Mouse (Mus musculus) heart, embryonic 12.5 days (tissue): Measurements from ENCODE around the gene Uts2b. TPM values are rescaled to one million over a fixed set of nuclear protein-coding genes. Genes with fewer than 3 reads are reported as not detected.

ENCODE experiments used
- ATAC-seq: fragments of 200-750 bp; cut with Nextera tagmentation; 2 replicates; pipeline ENCODE4 v1.8.0; 2017; ENCODE audit warnings: moderate TSS enrichment, moderate library complexity; ENCODE audit not compliant: insufficient number of reproducible peaks, low FRiP score
- H3K27ac ChIP-seq: fragments of 300-500 bp; sonication (generic); 2 replicates; pipeline ENCODE4 v1.5.1; 2016; ENCODE audit warnings: mild to moderate bottlenecking, moderate library complexity; ENCODE audit not compliant: poor library complexity, severe bottlenecking
- H3K27me3 ChIP-seq: fragments of 300-500 bp; sonication (generic); replicated peaks from 2 replicates; pipeline ENCODE4 v1.6.1; 2016; ENCODE audit warnings: mild to moderate bottlenecking, moderate library complexity
- H3K36me3 ChIP-seq: fragments of 300-500 bp; sonication (generic); 2 replicates; pipeline ENCODE4 v1.6.1; 2016; ENCODE audit warnings: mild to moderate bottlenecking, moderate library complexity
- H3K4me1 ChIP-seq: fragments of 300-500 bp; sonication (generic); replicated peaks from 2 replicates; pipeline ENCODE4 v1.6.1; 2016; ENCODE audit warnings: mild to moderate bottlenecking
- H3K4me2 ChIP-seq: fragments of 300-500 bp; sonication (generic); 2 replicates; pipeline ENCODE4 v1.6.1; 2016; ENCODE audit warnings: mild to moderate bottlenecking, moderate library complexity
- H3K4me3 ChIP-seq: fragments of 300-500 bp; sonication (generic); 2 replicates; pipeline ENCODE4 v1.5.1; 2016; ENCODE audit warnings: mild to moderate bottlenecking
- H3K9ac ChIP-seq: fragments of 300-500 bp; sonication (generic); 2 replicates; pipeline ENCODE4 v1.6.1; 2016; ENCODE audit warnings: mild to moderate bottlenecking, moderate library complexity
- H3K9me3 ChIP-seq: fragments of 300-500 bp; sonication (generic); replicated peaks from 2 replicates; pipeline ENCODE4 v1.6.1; 2016; ENCODE audit warnings: mild to moderate bottlenecking, moderate library complexity
- WGBS: fragments of 180-500 bp; shearing (Covaris S2); methylation state at CpG from one replicate; pipeline ENCODE4 v1.1.7; 2016; 5-methylcytosine and 5-hydroxymethylcytosine counted together
- polyA plus RNA-seq: library from polyadenylated mRNA; unstranded; fragments of >200 nt; fragmentation: Nextera tagmentation; extraction: Ambion mirVana; gene quantifications from 2 replicates; pipeline ENCODE4 v1.2.1, GENCODE M21; 2016

The Uts2b gene
- polyA plus RNA-seq, result 5.5 and 6.4 TPM in 2 replicates

GRCm38 (mm10) chr16:27370191-27370590, at the start of gene Uts2b:
Gene Uts2b, minus strand, starts transcription at chr16:27370239.
- H3K4me3 ChIP-seq, result no peak within 1 kb of the TSS
- no peaks in the 10 kb centered on the region for H3K36me3 ChIP-seq
- H3K27me3 ChIP-seq, result no peaks in the 10 kb centered on the region
- 66% methylated on average over 8 of the region's 8 CpGs for WGBS
- no peak within 1 kb of the TSS for H3K9ac ChIP-seq
- H3K4me2 ChIP-seq, result no peak within 1 kb of the TSS
- no peak within 1 kb of the TSS for H3K27ac ChIP-seq
- H3K4me1 ChIP-seq, result no peaks in the 10 kb centered on the region
- no peak for ATAC-seq
- no peaks in the 10 kb centered on the region for H3K9me3 ChIP-seq

- ATAC-seq, result no peak
- H3K4me2 ChIP-seq, result no peak overlapping the region
- H3K36me3 ChIP-seq, result peaks cover 67% of the 10 kb centered on the region
- no peak overlapping the region for H3K4me3 ChIP-seq
- no peaks in the 10 kb centered on the region for H3K27me3 ChIP-seq
- peaks cover 10% of the 10 kb centered on the region; the same call in 1 of the 2 replicates for H3K9me3 ChIP-seq
- H3K4me1 ChIP-seq, result no peaks in the 10 kb centered on the region
- no peak overlapping the region for H3K9ac ChIP-seq
- WGBS, result 79% methylated on average over 3 of the region's 3 CpGs
- no peak overlapping the region for H3K27ac ChIP-seq
These were observed 47.6 kb upstream of the Uts2b start for GRCm38 (mm10) chr16:27417632-27418031.

- Histone ChIP-seq H3K36me3 (peaks cover 61% of the 10 kb centered on the region), H3K4me1 (no peaks in the 10 kb centered on the region), H3K9ac (no peak overlapping the region), H3K4me2 (no peak overlapping the region), H3K9me3 (peaks cover 8% of the 10 kb centered on the region; the same call in 1 of the 2 replicates), H3K27me3 (no peaks in the 10 kb centered on the region), H3K4me3 (no peak overlapping the region), H3K27ac (no peak overlapping the region)
- ATAC-seq, result no peak
- WGBS, result 90% methylated on average over 6 of the region's 6 CpGs
These were observed 47.0 kb upstream of the Uts2b start for GRCm38 (mm10) chr16:27416937-27417584.

- H3K36me3 ChIP-seq, result peaks cover 16% of the 10 kb centered on the region
- no peak overlapping the region for H3K4me3 ChIP-seq
- H3K27me3 ChIP-seq, result no peaks in the 10 kb centered on the region
- 0 out of 2 replicates have a peak, but pooled peaks cover 3% of the 10 kb centered on the region for H3K4me1 ChIP-seq
- no peak overlapping the region for H3K27ac ChIP-seq
- no peak overlapping the region for H3K4me2 ChIP-seq
- no peak overlapping the region for H3K9ac ChIP-seq
- no peaks in the 10 kb centered on the region for H3K9me3 ChIP-seq
- ATAC-seq, result no peak
These were observed 34.1 kb upstream of the Uts2b start for GRCm38 (mm10) chr16:27404107-27404506.

- no peak overlapping the region for H3K27ac ChIP-seq
- H3K4me2 ChIP-seq, result no peak overlapping the region
- WGBS, result 71% methylated on average over 2 of the region's 2 CpGs
- H3K36me3 ChIP-seq, result peaks cover 9% of the 10 kb centered on the region
- no peaks in the 10 kb centered on the region for H3K27me3 ChIP-seq
- no peak overlapping the region for H3K9ac ChIP-seq
- H3K4me1 ChIP-seq, result 0 out of 2 replicates have a peak, but pooled peaks cover 3% of the 10 kb centered on the region
- no peak for ATAC-seq
- no peaks in the 10 kb centered on the region for H3K9me3 ChIP-seq
- no peak overlapping the region for H3K4me3 ChIP-seq
These were observed 31.5 kb upstream of the Uts2b start for GRCm38 (mm10) chr16:27401579-27401978.

GRCm38 (mm10) chr16:27399719-27400253, 29.7 kb upstream of the Uts2b start:
- Histone ChIP-seq H3K9ac (no peak overlapping the region), H3K27me3 (no peaks in the 10 kb centered on the region), H3K4me1 (0 out of 2 replicates have a peak, but pooled peaks cover 3% of the 10 kb centered on the region), H3K4me3 (no peak overlapping the region), H3K27ac (no peak overlapping the region), H3K9me3 (0 out of 2 replicates have a peak, but pooled peaks cover 2% of the 10 kb centered on the region), H3K4me2 (no peak overlapping the region), H3K36me3 (peaks cover 5% of the 10 kb centered on the region; the same call in 1 of the 2 replicates)
- 88% methylated on average over 6 of the region's 6 CpGs for WGBS
- ATAC-seq, result no peak

GRCm38 (mm10) chr16:27399026-27399718, 29.1 kb upstream of the Uts2b start:
- H3K27ac ChIP-seq, result no peak overlapping the region
- H3K27me3 ChIP-seq, result no peaks in the 10 kb centered on the region
- no peak for ATAC-seq
- H3K4me2 ChIP-seq, result no peak overlapping the region
- 82% methylated on average over 3 of the region's 3 CpGs for WGBS
- 0 out of 2 replicates have a peak, but pooled peaks cover 2% of the 10 kb centered on the region for H3K9me3 ChIP-seq
- peaks cover 5% of the 10 kb centered on the region; the same call in 1 of the 2 replicates for H3K36me3 ChIP-seq
- H3K4me3 ChIP-seq, result no peak overlapping the region
- no peak overlapping the region for H3K9ac ChIP-seq
- 0 out of 2 replicates have a peak, but pooled peaks cover 3% of the 10 kb centered on the region for H3K4me1 ChIP-seq

GRCm38 (mm10) chr16:27396951-27397350, 26.9 kb upstream of the Uts2b start:
- Histone ChIP-seq H3K27ac (no peak overlapping the region), H3K4me3 (no peak overlapping the region), H3K27me3 (no peaks in the 10 kb centered on the region), H3K9me3 (0 out of 2 replicates have a peak, but pooled peaks cover 2% of the 10 kb centered on the region), H3K9ac (no peak overlapping the region), H3K36me3 (peaks cover 5% of the 10 kb centered on the region; the same call in 1 of the 2 replicates), H3K4me1 (0 out of 2 replicates have a peak, but pooled peaks cover 3% of the 10 kb centered on the region), H3K4me2 (no peak overlapping the region)
- 97% methylated on average over 1 of the region's 1 CpGs for WGBS
- no peak for ATAC-seq

GRCm38 (mm10) chr16:27395251-27396037, 25.4 kb upstream of the Uts2b start:
- Histone ChIP-seq H3K27me3 (no peaks in the 10 kb centered on the region), H3K4me1 (peaks cover 11% of the 10 kb centered on the region), H3K36me3 (peaks cover 5% of the 10 kb centered on the region; the same call in 1 of the 2 replicates), H3K9ac (no peak overlapping the region), H3K9me3 (0 out of 2 replicates have a peak, but pooled peaks cover 2% of the 10 kb centered on the region), H3K4me2 (no peak overlapping the region), H3K4me3 (no peak overlapping the region), H3K27ac (no peak overlapping the region)
- no peak for ATAC-seq
- WGBS, result 86% methylated on average over 4 of the region's 4 CpGs

GRCm38 (mm10) chr16:27391845-27392244, 21.8 kb upstream of the Uts2b start:
- no peak for ATAC-seq
- Histone ChIP-seq H3K27ac (no peak overlapping the region), H3K4me2 (no peak overlapping the region), H3K9ac (no peak overlapping the region), H3K36me3 (peaks cover 5% of the 10 kb centered on the region; the same call in 1 of the 2 replicates), H3K4me3 (no peak overlapping the region), H3K4me1 (peaks cover 29% of the 10 kb centered on the region), H3K9me3 (0 out of 2 replicates have a peak, but pooled peaks cover 2% of the 10 kb centered on the region), H3K27me3 (no peaks in the 10 kb centered on the region)
- WGBS, result 89% methylated on average over 2 of the region's 2 CpGs
